Mouse (Mus musculus) layer of hippocampus, adult 18-20 months (tissue): Measurements from ENCODE around the gene Ryr2. TPM values are rescaled to one million over a fixed set of nuclear protein-coding genes. Genes with fewer than 3 reads are reported as not detected.
A peak's percentile ranks its signal among the peaks of the same experiment; 100 is the strongest.

Experiments used
- DNase-seq, 2 experiments: peaks; one replicate each; pipeline ENCODE4 v3.0.0; 2022; ENCODE audit warnings: low spot score in 2 of 2
- total RNA-seq, 2 experiments: library from RNA; stranded (reverse); gene quantifications; 2 replicates each; pipeline ENCODE4 v1.2.3; 2021

Gene Ryr2
- total RNA-seq, 2 experiments from 2014 or later, result 199 to 219 TPM

DNA sequence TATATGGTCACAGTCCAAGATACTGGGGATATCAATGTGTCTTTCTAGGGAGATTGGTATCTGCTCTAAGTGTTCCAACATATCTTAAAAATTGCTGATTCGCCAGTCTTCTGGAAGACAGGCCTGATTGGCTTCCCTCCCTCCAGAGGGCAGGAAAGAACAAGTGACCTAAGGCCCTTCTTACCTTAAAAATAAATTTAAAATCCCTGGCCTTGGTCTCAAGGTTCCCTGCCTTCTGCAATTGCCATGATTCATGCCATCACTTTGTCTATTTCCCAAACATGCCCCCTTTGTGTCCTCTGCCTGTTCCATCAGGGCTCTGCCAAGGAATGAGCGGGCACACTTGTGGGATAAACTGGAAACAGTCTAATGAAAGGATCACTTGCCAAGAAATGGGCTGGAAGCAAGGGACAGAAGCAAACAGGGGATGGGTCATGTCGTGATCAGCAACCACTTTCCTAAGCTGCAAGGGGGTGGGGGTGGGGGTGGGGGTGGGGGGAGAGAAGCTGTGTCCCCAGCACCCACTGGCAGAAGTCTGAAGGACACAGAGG, 10.3 kb downstream of the Ryr2 start:
- DNase-seq, result no peak

DNA sequence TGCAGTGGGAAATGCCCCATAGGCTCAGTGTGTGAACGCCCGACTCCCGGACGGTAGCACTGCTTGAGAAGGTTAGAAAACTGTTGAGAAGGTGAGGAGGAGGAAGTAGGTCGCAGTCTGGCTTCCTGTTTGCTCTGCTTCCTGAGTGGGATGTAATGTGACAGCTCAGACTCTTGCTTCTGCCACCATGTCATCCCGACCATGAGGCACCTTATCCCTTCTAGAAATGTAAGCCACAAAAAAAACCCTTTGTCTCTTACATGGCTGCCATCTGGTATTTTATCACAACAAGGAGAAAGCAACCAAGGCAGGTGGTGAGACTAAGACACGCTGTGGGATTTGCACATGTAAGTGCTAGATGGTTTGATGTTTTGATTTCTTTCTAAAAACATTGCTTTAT, 12.2 kb downstream of the Ryr2 start:
- DNase-seq, result no peak

DNA sequence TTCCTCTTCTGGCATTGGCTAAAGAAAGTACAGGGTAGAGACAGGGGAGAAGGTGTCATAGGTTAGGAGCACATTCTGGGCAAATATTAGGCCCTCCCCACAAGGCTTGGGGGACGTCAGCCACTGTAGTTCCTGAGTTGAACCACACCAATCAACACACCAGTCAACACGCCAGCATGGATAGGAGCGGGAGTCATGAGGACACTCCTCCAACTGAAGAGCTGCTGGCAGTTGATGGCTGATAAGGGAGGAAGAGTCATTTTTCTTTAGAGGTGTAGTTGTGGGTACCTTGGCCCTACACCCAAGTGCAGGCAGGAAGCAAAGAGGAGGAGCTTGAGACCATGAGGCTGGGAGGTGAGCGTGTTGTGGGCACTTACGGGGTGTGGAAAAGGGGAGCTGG, 13.6 kb downstream of the Ryr2 start:
- DNase-seq, result no peak

DNA sequence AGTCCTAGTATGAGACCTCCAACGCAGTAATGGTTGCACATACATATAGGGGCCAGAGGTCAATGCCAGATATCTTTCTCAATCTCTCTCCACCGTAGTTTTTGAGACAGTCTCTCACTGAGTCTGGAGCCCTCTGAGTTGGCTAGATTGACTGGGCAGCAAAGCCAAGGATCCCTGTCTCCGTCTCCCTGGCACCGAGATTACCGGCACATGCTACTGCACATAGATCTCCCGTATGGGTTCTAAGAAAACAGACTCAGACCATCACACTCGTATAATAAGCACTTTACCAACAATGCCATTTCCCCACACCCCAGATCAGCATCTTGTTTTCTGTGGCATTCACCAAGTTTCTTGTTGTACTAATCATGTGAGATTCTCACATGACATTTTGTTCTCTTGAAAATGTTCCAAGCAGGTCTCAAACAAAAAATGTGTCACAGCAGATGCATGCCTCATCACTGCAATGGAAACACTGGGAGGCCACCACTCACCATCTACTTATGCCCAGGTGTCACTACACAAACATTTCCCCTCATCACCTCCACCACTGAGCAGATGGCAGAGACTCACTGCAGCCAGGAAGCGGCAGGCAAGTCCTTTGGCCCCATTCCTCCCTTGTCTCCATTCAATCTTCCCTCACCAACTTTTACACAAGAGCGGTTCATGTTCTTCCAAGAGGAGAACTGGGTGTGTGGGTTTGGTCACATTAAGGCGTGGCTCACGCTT, 14.2 kb downstream of the Ryr2 start:
- DNase-seq, result no peak

DNA sequence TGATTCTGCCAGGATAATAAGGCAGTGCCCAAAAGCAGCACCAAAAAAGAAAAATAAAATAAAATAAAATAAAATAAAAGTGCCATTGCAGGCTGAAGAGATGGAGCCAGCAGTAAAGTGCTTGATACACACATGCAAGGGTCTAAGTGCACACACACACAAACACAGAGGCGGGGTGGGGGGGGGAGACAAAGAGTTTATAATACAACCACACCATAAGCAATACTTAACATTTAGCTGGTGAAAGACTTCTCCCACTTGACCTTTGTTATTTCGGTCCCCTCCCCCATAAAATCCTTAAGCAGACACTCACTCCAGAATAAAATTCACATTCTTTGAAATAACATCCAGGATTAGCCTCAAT, 22.7 kb downstream of the Ryr2 start:
- no peak for DNase-seq

DNA sequence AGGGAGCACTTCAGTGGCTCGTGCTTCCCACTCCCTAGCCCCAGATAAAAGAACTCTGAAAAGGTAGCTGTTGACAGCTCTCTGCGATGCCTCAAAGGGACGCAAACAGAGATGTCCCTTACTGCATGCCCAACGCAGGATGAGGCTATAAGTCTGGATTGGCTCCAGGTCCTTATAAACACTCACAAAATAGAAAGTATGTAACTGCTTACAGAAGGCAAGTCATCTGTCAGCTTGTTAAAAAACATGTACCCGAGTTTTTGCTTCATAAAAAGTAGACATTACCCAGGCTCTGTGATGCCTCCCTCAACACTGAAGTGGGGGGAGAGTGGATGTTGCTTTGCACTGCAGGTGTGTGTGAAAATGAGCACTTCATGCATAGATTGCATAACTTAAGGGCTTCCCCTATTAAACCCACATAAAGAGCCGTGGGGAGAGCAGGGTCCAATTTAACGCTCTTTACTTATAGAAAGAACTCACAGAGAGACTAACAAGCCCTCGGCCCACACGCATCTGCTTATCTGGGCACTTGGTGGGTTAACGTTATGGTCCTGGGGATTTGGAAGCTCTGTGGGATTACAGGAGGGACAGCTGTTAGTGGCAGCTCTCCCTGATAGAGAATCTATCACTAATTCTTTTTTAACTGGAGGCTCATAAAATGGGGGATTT, 23.2 kb downstream of the Ryr2 start:
- peak in 1 of 2 experiments; percentile 51 for DNase-seq

DNA sequence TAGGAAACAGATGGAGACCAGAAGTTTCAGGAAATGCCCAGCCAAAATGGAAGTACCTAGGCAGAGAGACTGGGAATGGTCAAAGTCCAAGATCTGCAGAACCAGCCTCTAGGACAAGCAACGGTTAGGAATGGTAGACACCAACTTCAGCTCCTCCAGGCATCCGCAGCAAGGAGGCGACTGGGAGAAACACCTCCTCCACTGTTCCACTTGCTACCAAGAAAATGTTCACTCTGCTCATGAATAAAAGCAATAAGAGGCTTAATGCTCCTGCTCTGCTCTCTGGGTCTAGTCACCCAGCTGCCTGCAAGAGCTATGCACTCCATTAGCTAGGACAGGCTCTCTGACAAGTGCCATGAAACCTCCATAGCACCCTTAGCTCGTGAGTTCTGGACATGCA, 26.2 kb downstream of the Ryr2 start:
- DNase-seq, result no peak

DNA sequence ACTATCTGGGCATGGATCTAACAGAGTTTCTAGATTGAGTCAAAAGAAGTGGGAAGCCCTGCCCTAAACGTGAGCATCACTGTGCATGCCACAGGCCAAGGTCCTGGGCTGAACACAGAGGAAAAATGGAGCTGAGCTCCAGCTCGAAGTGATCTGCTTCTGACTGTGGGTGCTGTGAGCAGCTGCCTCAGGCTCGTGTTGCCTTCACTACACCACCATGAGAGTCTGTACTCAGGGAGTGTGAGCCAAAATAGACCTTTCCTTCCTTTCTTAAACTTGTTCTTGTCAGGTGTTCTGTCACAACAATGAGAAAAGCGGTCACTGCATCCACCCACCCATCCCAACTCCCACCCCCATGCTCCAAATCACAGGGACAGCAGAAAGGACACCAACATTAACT, 27.2 kb downstream of the Ryr2 start:
- DNase-seq, result no peak

DNA sequence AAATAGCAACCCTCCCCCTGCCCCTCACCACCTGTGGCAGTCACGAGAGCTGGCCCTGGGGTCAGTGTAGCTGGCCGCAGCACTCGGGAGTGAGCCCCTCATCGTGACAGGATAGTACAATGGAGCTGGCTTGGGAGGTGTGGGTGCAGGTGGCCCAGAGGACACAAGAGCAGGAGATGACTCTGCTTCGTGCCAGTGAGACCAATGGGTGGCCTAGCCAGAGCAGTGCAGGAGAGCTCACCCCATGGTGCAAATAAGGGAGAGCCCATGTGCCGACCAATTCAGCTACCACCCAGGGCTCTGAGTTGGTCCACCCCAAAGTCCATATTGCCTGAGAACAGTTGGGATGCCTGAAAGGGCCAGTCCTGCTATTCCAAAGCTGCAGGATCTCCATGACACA, 31.8 kb downstream of the Ryr2 start:
- DNase-seq, result no peak

DNA sequence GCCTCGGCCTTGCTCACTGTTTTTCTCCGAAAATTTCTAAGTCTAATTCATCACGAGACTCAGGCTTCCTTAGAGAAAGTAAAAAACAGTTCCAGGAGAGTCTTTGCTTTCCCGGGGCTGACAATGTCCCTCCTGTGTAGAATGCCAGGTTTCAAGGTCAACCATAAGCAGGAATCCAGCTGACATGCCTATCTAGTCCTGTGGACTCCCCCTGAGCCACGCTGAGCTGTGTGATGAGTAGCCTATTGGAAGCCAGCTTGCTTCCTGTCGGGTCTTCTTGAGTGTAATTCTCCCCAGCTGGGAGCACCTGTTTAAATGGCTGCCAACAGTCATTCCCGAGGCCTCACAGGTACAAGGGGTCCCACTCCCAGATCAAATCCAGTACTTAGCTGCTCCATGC, 34.2 kb downstream of the Ryr2 start:
- no peak for DNase-seq

DNA sequence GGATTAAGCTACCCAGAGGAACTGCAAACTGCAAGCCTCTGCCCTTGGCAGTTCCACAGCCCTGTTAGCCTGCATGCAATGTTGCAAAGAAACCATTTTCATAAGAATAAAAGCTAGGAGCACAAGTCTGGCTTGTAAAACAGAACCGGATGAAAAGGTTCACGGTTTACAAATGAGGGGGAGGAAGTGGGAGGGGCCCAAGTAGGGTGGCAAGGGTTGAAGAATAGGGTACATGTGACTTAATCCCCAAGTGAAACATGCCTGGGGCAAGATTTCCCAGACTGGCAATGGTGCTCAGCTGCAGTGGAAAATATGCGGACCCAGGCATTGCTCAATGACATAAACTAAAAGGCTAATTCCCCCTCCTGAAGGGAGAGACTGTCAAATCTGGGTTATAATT, 34.6 kb downstream of the Ryr2 start:
- no peak for DNase-seq

DNA sequence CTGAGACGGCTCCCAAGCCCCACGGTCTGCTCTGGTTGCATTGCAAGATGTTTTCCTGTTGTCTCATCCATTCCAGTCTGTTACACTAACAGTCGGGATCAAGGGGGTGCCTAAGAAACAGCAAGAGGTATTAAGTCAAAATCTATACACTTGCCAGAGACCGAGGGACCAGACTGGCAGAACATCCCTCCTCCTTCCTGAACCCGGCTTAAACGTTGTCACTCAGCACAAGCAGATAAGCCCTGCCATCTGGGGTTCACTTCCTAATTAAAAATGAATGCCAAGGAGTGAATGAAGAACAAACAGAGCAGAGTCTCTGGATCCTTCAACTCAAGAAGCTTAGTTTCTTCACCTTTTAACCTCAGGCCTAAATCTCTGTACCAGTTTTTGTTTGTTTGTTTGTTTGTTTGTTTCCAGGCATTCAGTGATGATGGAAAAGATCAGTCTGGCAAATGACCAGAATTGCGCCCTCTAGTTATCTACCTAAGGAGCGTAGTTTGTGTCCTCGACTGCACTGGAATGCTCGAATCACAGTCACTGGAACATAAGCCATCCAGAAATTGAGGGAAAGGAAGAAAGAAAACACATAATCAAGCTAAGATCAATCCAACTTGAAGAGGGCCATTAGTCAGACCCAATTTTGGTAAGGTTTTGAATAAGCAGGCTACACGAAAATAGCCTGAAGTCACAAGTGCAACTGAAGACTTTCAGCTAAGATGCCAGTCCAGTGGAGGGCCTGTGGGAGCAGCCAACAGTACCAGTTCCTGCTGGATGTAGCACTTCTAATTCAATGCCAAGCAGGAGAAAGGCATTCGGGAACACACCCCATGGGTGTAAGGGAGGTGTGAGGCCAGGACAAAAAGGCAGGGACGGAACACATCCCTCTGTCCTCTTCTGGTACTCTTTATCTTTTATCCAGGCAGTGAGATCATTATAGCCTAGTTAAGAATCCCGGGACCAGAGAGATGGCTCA, 36.3 kb downstream of the Ryr2 start:
- no peak for DNase-seq

DNA sequence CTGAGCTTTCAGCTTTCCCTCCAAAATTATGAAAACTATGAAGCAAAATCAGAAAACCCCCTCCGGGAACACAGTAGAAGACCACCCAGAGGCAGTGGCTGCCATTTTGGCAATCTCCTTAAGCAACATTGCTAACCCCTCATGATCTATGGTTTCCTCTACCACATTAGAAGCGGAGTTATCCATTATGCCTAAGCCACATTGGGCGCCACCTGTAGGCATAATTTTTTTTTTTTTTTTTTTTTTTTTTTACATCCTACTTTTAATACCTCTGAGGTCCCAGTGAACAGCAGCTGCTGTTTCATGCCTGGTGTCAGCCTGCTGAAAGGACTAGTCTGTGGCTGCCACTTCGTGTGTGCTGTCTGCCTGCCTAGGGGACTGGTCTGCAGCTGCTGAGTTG, 42.2 kb downstream of the Ryr2 start:
- no peak for DNase-seq

DNA sequence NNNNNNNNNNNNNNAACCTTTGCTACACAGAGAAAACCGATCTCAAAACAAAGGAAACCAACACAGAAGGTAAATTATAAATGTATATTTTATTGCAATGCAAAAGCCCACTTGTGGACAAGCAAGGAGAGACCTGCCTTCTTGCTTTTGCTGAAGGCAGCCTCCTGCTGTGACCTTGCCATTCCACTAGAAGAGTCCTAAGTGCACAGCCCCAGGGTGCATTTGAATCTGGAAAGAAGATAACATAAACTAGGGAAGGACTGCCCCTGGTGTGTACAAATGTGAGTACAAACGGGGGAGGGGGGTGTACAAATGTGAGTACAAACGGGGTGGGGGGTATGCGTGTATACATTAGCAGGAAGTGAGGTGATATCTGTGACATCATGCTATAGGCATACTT, 43.2 kb downstream of the Ryr2 start:
- DNase-seq, result no peak

DNA sequence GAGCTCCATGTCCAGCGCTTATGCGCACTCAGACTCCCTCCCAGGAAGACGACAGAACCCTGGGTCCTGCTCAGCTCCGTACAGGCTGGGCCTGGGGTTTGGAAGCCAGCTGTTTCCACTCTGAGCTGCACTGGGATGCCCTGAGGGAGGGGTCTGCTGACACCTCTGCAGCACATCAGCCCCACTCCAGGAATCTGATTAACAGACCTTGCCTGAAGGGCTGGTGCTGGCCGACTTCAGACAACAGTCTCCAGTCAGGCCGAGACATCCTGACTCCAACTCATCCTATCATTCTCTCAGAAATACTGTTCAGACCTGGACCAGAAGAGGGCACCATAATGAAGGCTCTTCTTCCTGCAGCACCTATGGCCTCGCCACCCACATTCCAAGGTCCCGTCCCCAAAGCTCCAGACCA, 49.4 kb downstream of the Ryr2 start:
- no peak for DNase-seq

DNA sequence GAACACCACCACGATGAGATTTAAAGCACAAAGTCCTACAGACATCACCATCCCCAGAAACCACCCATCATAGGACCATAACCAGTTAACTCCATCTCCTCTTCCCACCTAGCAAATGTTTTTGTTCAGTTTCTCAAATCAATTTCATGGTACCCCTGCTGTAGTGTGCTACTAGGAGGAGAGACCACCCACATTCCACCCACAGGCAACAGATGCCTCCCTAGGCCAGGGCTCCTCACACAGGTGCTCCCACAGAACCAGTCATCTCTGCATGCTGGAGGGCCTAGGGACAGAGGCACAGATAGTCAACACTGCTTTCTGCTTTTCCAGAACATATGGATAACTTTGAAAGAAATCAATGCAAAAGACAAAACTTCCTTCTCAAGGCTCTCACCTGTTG, 50.8 kb downstream of the Ryr2 start:
- peak; percentile 35 to 82 for DNase-seq

DNA sequence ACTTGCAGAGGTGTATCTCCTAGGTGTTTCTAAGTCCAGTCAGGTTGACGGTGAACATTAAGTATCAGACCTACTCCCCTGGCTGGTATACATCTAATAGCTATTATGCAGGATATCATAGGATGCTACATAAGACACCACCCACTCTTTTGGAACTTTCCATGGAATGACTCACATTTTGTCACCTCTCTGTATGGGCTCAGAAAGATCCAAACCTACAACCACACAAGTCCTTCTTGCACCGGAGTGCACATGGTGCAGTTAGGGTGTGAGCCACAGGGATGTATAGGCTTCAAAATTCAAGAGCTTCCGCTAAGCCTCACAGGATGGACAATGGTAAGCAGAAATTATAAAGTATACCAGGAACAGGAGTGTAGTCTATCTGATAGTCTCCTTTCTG, 52.8 kb downstream of the Ryr2 start:
- DNase-seq, result no peak

DNA sequence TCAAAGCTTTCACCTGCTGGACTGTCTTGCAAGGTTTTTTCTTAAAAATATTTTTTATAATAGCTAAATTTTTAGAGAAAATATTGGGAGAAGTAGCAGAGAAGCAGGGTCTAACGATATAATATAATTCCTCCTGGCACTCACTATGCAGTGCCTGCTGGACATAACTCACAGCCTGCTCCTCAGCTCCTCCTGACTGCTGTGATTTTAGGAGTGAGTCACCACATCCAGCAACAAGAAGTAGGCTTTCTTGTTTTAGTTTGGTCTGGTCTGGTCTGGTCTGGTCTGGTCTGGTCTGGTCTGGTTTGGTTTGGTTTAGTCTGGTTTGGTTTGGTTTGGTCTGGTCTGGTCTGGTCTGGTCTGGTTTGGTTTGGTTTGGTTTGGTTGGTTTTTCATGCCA, 55.9 kb downstream of the Ryr2 start:
- DNase-seq, result no peak

DNA sequence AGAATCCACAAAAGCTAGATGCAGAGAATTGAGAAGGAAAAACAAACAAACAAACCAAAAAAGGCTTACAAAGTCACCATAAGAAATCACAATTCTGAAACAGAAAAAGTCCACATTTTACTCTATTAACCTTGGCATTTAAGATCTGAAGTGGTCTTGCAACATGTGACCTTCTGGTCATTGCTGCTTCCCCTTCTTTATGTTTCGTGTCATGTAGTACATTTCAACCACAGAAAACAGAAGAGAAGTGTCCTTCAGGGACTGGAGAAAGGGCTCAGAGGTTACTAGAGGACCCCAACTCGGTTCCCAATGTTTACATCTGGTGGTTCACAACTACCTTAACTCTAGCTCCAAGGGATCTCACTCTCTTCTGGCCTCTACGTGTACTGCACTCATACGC, 59.7 kb downstream of the Ryr2 start:
- DNase-seq, result no peak

DNA sequence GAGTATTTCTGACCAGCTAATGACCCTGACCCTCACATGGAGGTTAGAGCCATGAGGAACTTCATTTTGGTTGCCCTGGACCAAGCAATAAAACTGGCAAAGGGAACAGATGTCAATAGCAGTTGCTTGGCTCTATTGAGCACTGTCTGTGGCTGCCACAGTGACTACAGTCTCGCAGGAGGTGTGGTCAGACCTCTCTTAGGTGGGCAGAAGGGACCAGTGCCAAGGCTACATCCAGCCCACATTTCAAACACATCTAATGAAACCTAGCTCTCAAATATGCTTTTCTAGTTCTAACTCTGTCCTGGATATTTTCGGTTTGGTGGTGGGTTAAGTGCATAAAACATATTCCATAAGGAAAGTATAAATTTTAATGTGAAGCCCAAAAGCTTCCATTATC, 62.0 kb downstream of the Ryr2 start:
- no peak for DNase-seq

DNA sequence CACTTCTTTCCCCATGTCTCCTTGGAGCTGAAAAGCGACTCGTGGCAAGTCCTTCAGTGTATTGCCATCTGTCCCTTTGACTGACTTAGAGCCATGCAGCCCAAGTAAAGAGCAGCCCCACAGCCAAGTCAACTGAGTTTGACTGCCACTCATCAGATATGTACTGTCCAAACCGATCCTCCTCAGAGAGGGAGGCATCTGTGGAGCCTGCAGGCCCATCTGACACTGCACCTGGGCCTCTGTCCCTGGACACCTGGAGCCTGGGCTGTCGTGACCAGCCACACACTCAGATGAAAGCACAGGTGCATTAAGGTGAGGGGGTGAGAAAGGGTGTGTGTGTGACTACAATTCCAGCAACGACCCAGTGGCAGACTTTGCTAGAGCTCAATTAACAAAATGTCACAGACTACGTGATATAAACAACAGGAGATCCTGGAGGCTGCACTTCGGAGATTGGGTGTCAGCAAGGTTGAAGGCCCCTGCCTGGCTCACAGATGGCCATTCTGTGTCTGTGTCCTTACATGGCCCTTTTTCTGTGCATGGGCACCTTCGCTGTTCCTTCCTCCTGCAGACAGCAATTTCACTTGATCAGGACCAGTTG, 63.8 kb downstream of the Ryr2 start:
- no peak for DNase-seq
